Mouse (Mus musculus) T-helper 1 cell (primary cell): ENCODE measurements around the gene Car5a.

Experiments
- in situ Hi-C: fragments of 300-600 bp; cut with MboI, MseI; formaldehyde crosslinking; loops from one replicate; pipeline ENCODE4 v1.15.1; 2025; ENCODE audit warnings: high pct_unique_total_duplicates

Car5a gene

DNA sequence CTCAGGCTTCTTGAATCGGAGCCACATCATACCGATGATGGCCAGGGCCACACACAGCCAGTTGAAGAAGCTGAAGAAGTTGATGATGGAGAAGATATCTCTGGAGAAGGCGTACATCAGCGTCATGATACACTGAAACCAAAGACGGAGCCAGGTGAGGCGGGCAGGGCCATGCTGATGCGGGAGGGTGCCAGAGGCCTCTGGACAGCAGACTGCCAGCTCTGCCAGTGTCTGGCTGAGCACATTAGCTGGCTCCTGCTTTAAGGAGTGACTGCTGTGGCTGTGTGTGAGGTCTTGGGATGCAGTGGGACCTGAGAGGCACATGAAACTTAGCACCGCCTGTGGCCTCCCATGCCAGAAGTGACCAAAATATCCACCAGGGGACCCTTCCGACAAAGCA is 59.7 kb downstream of the Car5a start:
- in situ Hi-C loops, result no loop called here

DNA sequence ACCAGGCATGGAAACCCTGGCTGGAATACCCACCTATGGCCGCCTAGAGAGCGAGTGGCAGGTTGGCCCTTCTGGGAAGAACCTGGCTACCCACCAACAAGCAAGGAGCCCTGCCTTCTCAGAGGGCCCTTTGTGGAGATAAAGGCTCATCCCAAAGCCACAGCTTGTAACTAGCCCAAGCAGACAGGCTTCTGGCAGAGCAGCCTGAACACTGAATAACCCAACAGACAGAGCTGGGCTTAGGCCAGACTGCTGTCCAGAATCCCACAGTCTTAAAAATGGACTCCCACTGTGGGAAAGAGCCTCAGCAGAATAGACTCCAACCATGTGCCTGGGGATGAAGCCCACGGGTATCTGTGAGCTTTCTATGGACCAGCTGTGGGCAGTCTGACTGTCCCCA is 60.5 kb downstream of the Car5a start:
- in situ Hi-C loops, result no loop called here

GRCm38 (mm10) chr8:121881921-121882320 is 62.8 kb downstream of the Car5a start:
- in situ Hi-C loops, result no loop called here

GRCm38 (mm10) chr8:121880818-121881217 is 63.9 kb downstream of the Car5a start:
- in situ Hi-C loops, result no loop called here

DNA sequence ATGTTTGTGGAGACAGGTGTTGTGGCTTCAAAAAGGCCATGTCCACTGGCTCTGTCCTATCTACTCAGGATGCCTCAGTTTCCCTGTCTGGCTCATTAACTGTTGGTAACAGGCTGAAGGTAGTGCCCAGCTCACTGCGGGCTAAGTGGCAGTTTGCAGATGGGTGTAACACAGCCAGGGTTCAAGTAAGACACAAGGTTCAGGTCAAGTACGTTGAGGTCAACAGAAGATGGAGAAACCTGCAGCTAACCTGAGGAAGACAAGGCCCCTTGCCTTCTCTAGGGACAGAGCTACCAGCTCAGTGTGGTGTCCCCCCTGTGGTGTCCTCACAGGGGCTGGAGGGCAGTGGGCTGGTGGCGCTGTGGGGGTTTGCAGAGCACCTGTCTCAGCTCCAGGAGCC is 65.0 kb downstream of the Car5a start:
- in situ Hi-C loops, result no loop called here

- in situ Hi-C loops, result no loop called here
Observed at GRCm38 (mm10) chr8:121877828-121878480, 66.8 kb downstream of the Car5a start.

DNA sequence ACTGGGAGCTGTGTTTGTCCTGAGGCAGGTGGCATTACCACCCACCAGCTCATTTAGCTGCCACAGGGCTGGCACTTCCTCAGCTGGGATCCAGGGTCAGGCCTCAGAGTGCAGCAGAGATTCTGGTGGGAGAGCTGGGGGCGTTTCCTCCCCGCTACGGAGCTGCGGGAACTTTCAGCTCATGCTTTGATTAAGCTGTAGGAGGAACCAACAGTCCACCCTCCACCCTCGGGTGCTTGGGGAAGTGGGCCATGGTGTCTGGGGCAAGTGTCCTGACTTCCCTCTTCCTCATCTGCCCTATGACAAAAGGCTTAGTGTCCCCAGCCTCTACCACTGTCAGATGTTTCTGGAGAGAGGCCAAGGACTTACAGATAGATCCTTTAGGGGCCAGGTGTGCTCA is 67.5 kb downstream of the Car5a start:
- in situ Hi-C loops, result no loop called here

GRCm38 (mm10) chr8:121875517-121875916 is 69.2 kb downstream of the Car5a start:
- in situ Hi-C loops, result no loop called here

DNA sequence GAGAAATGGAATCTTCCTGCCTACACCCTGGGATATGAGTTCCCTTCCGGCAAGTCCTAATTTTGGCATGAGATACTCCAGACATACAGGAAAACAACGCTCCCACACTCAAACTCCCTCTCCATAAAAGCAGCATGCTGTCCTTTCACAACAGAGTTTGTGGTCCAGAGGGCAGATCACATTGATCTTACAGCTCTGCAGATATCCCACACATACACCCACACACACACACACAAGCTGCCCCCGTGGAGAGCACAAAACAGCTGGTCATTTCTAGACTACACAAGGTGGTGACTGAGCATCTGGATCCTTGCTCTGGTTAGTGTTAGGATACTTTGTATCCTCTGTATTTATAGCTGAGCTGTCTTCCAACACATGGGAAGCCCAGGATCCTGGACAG is 69.7 kb downstream of the Car5a start:
- in situ Hi-C loops, result no loop called here

DNA sequence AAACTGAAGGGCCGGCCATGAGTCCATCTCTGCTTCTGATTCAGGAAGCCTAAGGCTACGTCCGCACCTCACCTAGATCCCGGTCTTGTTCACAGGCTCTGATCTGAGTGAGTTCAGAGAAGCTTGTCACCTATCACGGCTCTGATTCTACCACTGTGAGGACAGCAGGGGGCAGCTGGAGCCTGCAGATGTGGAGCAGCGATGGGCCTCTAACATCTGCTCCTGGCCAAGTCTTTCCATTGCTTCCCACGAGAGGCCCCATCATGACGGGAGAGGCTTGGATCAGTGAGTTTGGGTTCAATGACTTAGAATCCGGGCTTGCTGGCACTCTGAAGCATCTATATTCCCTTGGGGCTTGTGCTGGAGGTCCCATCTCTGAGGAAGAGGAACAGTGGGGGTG is 70.7 kb downstream of the Car5a start:
- in situ Hi-C loops, result no loop called here

DNA sequence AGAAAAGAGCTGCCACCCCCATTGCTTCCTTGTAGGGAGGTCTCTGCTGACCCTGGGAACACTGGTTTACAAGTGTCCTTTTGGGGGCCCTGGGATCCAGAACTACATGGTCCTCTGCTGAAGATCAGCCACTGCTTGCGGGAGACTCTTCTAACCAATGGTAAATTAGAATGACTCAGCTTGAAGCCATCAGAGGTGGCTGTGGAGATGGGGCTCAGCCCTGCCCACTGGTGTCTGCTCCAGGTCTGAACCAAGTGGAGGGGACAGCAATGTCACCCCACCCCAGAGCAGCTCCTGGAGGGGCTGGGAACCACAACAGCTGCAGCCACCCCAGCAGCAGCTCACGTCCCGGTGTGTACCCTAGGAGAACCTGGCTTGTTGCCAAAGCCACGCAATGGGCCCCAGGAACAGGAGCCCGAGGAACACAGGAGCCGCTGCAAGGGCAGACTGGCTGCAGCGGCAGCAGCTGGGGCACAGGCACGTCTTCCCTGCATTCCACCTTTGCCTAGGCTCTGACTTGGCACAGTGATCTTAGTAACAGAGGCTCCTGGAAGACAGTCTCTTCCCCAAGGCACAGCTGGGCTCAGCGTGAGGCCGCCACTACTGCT is 72.8 kb downstream of the Car5a start:
- in situ Hi-C loops, result no loop called here

- in situ Hi-C loops, result no loop called here
Observed at GRCm38 (mm10) chr8:121870190-121870589, 74.5 kb downstream of the Car5a start.

- in situ Hi-C loops, result no loop called here
Observed at GRCm38 (mm10) chr8:121868896-121869295, 75.8 kb downstream of the Car5a start.

- in situ Hi-C loops, result no loop called here
Observed at GRCm38 (mm10) chr8:121868196-121868595, 76.5 kb downstream of the Car5a start.
